Mouse (Mus musculus): ENCODE measurements at regions not wholly inside any gene's neighbourhood (a gene's known extent, or its start where the extent isn't known, plus 50 kb on each side); places are given as distances from the start of the nearest gene placed in this dataset.
A peak's percentile ranks its signal among the peaks of the same experiment; 100 is the strongest.

DNA sequence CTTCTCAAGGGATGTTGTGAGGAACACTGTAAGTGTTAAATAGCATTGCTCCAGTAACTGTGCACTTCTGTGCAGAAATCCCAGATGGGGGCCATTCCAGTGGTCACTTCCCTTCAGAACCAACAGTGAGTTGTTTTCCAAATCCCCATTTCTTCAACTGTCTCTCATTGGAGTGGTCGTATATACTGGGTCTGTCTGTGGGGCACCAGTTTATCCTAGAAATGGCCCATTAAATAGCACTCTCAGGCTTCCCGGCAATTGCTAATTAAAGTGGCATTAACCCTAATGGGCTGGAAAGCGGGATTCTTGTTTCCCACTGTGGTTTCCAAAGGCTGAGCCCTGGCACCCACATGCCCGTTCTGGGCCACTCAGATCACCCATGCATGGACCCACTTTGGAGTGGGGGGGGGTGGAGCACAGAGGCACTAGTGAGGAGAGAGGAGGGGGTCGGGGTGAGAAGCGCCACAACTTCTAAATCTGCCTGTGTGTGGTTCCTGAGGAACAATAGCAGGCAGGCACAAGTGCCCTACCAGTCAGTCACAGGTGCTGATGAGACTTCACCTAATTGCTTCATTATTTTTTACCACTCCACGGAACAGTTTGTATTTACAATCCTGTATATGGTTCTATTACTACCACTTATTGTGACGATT, 78.1 kb downstream of the Fam204a start:
- no peak for DNase-seq

DNA sequence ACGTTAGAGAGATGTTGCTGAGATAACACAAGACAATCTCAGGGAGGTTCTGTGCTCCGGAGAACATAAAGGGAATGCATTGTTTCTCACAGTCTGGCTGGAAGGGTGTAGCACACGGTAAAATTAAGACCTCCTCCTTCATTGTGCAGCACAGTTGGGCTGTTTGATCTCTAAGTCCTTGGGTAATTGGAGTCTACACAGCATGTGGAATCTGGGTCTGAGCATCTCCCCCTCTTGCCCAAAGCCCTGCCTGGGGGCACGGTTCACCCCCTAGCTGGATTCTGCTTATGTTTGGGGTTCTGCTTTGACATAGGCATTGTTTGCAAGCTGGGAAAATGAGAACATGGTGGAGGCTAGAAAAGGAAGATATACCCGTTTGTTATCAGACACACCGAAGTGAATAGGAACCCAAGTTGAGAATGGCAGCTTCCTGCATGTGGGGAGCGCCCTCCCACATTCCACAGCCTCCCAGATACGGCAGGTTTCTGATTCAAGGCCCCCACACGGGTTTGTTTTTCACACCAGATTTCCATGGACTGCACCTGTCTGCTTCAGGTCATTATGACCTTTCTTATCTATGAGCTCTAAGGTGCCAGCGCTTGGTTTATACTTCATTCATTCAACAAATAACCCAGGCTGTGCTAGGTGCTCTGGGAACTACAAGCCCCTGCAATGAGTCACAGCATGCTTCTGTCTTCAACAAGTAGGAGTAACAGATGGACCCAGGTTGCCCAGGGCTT, 79.9 kb downstream of the Fam204a start:
- no peak for DNase-seq

DNA sequence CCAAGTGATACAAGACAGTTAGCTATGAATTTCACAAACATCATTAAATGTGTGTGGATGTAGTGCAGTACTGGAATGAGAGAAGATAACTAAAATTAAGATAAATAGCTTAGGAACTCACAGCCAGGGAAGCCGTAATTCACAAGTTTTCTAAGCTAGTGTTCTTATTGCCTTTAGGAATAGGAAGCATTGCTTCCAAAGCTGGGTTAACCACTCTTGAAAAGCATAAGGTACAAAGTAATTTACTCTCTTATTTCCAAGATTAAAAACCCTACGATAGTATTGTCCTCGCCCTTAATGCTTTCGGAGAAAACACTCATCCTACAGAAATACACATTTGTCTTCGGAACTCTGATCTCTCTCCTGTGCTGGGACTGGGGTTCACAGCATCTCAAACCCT, 81.3 kb downstream of the Fam204a start:
- no peak for DNase-seq

DNA sequence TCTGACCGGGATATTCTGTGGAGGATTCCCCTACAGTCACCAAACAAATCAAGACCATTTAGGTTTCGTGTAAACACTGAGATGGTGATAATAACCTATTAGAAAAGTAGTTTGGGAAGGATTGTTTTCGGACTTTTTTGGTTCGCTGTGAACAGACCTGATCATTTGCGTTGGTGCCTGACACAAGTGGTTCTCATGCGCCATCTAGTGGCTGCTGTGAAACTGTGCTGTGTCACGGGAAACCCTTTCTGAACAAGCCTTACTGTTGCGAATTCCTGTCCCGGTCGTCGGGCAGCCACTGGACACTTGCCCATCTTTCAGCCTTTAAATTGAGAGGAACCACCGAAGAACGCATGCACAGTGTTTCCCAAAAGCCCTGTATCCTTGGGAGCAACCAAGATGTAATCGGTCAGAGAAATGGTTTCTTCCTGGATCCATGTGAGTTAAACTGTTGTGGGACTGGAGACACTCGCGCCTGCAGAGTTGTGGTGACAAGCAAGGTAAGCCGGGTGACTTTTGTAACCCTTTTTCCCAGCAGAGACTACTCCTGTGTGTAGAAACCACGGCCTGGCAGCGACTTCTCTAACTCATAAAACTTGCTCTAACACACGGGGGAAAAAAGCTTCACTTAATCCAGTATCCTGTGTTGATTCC, 82.0 kb downstream of the Fam204a start:
- peak; percentile 75 for DNase-seq

DNA sequence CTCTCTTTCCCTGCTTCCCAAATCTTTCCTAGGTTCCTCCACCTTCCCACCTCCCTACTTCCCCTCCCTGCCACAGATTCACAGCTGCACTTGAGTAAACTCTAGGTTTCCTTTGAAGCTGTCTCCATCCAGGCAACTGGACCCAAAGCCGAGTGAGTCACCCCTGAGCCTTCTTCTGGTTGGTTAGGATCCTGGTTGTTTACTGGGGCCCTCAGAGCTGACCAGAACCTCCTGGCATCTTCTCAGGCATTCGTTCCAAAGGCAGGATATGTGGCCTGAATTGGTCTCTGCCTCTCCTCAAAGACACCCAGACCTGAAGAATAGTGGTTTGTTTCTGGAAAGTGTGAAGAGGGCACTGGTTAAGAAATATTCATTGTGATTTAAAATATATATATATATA, 87.6 kb downstream of the Fam204a start:
- DNase-seq = no peak

DNA sequence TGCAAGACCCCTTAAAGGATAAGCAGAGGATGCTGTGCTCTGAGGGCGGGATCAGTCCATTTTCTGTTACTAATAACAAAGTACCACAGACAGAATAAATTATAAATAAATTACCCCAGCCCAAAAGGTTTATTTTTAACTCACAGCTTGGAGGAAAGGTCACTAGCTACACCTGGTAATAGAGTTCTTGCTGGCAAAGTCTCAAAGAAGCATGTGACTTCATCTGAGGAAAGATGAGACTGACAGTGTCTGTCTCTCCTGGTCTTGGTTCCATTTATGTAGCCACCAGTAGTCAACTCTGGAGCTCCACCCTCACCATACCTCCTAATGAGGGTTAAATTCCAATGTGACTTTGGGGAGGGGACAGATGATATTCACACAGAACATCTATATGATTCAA, 90.0 kb downstream of the Fam204a start:
- DNase-seq = no peak

DNA sequence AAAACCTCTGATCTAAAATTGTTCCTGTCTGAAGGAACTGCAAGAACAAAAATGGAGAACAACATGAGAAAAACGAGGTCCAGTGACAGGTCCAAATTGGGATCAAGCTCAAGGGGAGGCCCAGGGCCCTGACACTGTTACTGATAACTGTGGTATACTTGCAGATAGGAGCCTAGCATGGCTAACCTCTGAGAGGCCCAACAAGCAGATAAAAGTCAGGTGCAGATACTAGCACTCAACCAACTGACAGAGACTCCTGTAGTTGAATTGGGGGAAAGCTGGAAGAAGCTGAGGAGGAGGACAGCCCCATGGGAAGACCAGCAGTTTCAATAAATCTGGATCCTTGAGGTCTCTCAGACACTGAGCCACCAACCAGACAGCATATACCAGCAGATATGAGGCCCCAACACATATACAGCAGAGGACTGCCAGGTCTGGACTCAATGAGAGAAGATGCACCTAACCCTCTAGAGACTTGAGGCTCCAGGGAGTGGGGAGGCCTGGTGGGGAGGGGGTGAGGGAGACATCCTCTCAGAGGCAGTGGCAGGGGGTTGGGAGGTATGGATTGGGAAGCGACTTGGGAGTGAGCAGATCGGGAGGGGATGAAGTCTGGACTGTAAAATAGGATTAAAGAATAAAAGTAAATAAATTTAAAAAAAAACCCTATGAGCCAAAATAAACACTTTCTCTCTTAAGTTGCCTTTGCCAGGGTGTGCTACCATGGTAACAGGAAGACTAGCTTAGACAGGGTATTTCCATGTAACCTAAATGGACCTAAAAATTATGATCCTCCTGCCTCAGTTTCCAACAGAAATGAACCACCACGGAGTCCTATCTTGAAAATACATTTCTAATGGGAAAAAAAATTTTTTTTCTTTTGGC, 91.8 kb downstream of the Fam204a start:
- DNase-seq = no peak

DNA sequence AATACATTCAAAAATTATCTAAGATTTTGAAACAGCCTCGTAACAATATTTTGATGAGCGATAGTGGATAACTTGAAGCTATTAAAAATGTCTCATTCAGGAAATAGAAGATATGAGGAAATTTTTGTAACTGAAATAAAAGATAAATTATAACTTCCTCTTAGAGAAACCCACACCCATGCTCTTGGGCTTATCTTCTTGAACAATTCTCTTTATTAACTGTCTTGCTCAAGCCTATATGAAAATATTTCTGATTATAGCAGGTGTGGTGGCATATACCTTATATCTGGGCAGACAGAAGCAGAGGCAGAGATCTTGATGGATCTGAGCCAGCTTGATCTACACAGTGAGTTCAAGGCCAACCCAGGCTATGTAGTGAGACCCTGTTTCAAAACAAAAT, 96.9 kb downstream of the Fam204a start:
- DNase-seq = no peak

DNA sequence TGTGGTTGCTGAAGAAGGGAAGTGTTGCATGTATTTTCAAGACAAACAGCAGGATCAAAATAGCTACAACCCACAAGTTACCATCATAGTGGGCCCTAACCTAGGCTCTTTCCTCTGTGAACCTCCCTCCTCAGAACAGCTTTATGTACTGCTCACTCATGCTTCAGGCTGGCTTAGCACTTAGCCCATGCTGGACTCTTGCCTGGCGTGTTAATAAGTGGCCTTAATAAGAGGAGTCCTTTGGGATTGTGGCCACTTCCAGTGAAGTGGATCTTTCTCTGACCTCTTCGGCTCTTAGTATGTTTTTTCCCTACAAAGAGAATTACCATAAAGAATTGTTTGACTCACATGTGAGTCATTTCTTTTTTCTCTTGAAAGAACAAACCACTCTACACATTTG, 101.9 kb downstream of the Fam204a start:
- no peak for DNase-seq

DNA sequence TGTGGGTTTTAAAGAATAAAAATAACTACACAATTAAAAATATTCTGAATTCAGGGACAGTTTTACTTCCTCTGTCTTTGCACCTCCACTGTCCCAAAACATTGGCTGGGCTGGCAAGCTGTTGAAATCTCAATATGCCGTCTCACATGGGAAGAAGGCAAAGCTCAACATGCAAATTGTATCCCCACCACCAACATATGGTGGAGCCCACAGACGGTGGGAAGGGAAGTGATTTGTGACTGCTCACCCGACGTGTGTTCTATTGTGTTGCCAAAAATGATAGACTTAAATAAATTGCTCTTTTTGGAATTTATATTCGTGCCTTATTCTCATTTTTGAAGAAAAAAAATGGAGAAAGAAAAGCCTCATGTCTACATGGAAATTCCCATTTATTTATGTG, 105.6 kb downstream of the Fam204a start:
- no peak for DNase-seq

DNA sequence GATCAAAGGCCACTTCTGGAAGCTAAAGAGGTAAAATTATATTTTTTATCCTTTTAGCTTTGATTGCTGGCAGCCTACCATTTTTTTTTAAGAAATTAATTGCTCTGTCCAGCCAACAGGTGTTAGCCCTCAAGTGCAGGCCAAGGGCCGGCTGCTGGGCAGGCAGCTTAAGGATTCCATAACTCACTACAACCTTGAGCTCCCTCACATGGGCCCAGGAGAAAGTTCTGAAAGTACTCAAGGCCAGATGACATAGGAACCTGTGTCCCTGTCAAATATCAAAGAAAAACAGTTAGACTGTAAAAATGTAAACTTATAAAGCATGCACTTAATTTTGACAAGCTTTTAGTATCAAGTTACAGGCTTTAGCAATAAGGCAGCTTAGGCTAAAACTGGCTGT, 107.5 kb downstream of the Fam204a start:
- DNase-seq = no peak

DNA sequence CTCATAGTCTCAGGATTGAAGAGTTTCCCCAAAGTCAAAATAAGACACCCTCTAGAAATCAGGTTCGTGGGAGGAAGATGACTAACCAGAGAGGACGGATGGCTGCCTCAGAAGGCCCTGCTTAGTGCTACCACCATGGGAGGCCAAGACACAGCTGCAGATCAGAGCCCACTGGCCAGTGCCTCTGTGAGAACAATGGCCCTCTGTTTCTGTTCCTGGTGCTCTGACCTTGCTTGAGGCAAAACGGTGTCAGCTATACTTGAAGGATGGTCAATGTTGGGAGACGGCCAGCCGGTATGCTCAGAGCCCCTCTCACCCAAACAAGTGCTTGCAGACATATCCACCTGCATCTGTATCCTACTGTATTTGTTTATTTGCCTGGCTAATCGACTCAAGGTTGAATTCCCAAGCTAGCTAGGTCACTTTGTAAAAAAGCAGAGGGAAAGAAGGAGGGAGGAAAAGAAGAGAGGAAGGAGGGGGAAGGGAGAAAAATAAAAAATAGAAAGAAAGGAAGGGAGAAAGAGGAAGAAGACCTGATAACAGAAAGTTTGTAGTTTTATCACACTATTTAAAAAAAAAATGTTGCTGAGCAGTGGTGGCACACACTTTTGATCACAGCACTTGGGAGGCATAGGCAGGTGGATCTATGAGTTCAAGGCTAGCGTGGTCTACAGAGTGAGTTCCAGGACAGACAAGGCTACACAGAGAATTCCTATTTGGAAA, 112.7 kb downstream of the Fam204a start:
- DNase-seq = no peak

DNA sequence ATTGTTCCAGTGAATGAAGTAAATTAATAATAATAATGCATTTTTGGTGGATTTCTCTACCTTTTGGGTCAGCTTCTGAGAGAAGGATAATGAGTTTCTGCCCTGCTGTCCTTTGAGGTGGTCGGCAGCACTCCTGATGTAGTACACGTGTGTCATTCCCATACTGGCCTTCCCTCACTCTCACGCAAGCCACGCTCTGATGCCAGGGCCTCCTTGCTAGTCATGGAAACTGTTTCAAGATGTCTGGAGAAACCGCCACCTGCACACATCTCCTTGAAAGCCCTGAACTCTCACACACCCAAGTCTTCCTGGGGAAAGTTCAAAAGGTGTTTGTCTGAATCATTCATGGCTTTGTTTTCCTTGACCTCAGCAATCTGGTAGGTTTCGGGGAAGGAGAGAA, 116.2 kb downstream of the Fam204a start:
- no peak for DNase-seq

DNA sequence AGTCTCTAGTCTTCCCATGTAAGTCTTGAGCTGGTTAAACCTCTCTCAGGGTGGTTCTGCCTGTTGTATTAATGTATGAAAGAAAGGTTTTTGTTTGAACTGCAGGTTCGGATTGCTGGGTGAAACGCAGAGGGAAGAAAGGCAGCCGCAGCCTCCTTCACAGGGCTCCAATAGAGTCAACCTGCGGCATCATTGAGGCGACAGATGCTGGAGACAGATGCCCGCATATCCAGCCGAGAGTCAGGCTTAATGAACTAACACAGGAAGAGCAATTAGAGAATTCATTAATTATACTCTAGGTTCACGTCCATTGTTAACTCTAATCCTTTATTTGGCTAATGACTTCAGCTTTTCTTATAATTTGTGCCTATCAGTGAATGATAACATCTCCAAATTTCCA, 117.0 kb downstream of the Fam204a start:
- no peak for DNase-seq

DNA sequence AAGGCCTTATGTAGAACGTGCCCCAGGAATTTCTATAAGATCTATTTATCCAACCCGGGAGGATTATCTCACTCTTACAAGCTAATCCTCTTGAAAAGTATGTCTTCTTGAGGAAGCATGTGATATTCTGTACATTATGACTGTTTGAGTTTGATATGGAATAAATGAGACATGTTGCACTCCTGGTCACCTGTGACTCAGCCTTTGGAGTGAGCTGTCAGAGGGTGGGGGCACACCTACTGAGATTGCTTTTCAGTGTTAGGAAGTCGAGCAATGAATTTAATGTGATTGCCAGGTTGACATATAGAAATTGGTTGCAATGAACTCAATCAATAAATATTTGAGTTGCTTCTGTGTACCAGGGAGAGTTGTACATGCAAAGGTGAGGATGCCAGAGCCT, 128.6 kb downstream of the Fam204a start:
- DNase-seq = no peak

DNA sequence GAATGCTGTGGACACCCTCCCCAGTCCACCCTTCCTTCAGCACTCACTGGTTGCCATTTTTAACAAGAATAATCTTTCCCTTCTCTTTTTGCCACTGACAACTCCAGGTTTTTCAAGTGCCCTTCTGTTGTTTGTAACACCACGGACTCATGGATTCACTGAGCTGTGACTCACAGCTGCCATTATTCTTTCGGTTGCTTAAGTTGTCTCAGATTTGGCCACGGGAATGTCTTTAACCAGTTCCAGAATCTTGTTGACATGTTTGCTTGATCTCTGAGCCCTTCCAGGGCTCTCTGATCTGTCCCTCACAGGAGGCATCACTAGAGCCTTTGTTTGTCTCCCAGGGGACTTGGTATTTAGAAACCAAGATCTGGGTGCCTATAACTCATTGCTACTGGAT, 131.5 kb upstream of the Rab11fip2 start:
- no peak for DNase-seq

DNA sequence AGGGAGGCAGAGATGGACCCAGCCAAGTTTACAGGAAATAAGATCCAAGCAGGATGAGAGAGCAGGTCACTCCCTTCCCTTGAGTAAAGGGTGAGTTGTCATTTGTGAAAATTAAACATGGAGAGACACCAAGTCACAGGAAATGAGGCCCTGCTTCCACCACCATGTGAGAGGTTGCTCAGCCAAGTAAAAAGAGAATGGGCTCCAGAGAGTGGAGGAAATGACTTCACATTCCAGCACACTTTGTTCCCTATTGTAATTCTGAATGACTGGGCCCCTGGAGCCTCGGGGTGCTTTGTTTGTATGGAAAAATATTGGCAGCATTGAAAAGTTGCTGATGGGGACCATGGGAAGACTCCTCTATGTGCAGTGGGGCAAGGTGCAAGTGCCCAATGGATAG, 129.9 kb upstream of the Rab11fip2 start:
- DNase-seq = no peak

DNA sequence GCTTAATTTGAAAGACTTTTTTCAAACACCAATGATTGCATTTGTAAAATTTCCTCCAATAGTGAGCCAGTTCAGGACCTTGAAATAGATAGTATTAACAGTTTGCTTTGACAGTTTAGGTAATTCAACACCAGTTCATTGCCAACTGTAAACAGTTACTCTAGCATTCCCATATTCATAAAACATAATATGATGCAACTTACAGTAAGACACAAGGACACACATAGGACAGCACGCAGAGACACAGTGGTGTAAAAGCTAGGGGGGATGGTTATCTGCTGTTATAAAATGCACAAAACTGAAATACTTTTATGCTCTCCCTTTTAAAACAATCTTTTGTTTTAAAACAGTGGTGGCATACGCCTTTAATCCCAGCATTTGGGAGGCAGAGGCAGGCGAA, 122.7 kb upstream of the Rab11fip2 start:
- no peak for DNase-seq

DNA sequence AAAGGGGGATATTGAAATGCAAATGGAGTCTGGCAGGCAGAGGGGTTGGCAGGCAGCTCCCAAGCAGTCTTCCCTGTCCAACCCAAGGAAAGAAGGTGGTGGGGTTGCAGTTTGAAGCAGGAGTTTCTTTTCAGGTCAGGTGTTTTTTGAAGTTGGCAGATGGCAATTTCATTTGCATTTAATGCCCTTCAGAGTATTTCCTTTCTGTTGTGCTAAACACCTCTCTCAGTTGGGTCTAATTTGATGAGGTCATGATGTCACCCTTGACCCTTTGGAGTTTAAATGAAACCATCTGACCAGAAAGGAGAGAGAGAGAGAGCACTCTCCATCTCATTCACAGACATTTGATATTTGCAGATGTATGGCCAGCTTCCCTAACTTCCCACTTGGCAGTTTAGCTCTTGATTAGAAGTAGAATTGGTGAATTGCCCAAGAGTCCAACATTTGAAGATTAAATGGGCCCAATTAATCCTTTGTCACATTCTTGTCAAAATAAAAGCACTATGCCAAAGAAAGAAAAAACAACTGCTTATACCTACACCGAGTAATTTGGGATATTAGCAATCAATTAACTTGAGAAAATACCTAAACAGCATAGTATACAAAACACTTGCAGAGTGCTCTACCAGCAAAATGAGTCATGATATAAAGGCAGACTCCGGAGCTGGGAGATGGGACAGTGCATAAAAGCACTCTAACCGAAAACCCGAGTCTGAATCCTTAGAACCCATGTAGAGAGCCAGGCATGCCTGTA, 111.8 kb upstream of the Rab11fip2 start:
- no peak for DNase-seq

DNA sequence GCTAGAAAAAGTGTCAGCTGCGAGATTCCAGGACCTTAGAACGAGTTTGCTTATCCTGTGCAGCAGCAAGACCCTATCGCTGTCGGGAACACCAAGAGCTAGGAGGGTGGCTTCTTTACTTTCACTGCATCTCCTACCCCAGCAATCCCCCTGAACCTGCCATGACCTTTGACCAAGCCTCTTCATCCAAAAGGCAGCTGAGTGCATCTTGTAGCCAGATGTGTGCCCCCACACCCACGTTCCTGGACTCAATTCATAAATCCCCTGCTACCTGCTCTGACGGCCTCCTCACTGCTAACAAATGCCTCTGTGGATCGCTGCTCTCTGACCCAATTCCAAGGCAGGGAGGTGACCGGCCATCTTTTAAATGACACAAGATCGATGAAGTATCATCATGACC, 107.7 kb upstream of the Rab11fip2 start:
- DNase-seq = no peak

DNA sequence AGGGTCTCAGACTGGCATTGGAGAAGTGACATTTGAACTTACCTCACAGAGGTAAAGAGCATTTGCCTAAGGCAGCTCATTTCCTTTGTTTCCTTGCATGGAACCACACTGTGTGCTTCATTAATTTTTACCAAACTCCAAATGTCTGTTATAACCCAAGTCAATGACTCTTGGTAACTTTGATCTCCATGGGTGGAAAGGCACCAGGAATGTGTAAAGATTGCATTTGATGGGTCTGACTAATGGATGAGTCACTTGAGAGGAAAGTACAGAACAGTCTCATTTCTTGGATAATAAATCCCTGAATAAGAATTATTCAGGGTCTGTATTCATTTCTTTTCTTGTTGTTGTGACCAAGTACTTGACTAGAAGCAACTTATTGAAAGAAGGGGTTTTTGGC, 97.3 kb upstream of the Rab11fip2 start:
- DNase-seq = no peak

DNA sequence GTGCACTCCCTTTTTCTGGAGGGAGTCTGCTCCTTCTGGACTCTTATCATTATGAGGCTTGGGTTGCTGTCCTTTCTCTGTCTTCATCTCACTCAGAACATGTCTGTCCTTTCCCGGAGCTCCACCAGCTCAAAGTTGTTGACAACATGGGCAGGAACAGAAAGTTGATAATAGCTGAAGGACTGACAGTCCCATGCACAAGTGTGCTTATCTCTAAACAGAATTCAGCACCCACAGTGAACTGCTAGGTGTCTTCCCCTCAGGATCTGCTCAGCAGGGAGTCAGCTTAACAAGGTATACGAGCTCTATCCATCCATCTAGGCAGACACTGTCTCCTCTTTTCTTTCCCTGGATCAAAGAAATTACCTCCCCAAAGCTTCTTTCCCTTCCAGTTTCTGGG, 89.2 kb upstream of the Rab11fip2 start:
- no peak for DNase-seq
